Mouse (Mus musculus): ENCODE results near the gene Lrfn3. TPM values are rescaled to one million over a fixed set of nuclear protein-coding genes. Genes with fewer than 3 reads are reported as not detected.

The Lrfn3 gene
- polyA plus RNA-seq, 1 experiment from 2014 or later = 1.5 TPM

Other genes starting within 250 kb of the Lrfn3 start
- 5.3 and 5.8 TPM in 2 replicates for gene Zfp382, start 240.8 kb downstream of the Lrfn3 start, polyA plus RNA-seq (2014; fragmentation: Nextera tagmentation; extraction: Ambion mirVana)
- 6.6 and 10.4 TPM in 2 replicates for gene Zfp146, start 193.0 kb downstream of the Lrfn3 start, polyA plus RNA-seq (2014; fragmentation: Nextera tagmentation; extraction: Ambion mirVana)
- gene Cox7a1, start 178.6 kb downstream of the Lrfn3 start, polyA plus RNA-seq (2014; fragmentation: Nextera tagmentation; extraction: Ambion mirVana) = 309 and 324 TPM in 2 replicates
- gene Capns1, start 164.0 kb downstream of the Lrfn3 start, polyA plus RNA-seq (2014; fragmentation: Nextera tagmentation; extraction: Ambion mirVana) = 64.6 and 71.7 TPM in 2 replicates
- 120 and 126 TPM in 2 replicates for gene Polr2i, start 130.8 kb downstream of the Lrfn3 start, polyA plus RNA-seq (2014; fragmentation: Nextera tagmentation; extraction: Ambion mirVana)
- gene Tbcb, start 130.5 kb downstream of the Lrfn3 start, polyA plus RNA-seq (2014; fragmentation: Nextera tagmentation; extraction: Ambion mirVana) = 184 and 185 TPM in 2 replicates
- gene Ovol3, start 127.0 kb downstream of the Lrfn3 start, polyA plus RNA-seq (2014; fragmentation: Nextera tagmentation; extraction: Ambion mirVana) = not detected in 2 replicates
- gene Thap8, start 82.7 kb downstream of the Lrfn3 start, polyA plus RNA-seq (2014; fragmentation: Nextera tagmentation; extraction: Ambion mirVana) = 0.20 and 0.38 TPM in 2 replicates
- gene Wdr62, start 82.4 kb downstream of the Lrfn3 start, polyA plus RNA-seq (2014; fragmentation: Nextera tagmentation; extraction: Ambion mirVana) = 7.7 and 9.9 TPM in 2 replicates
- 18.6 and 22.1 TPM in 2 replicates for gene Clip3, start 71.0 kb downstream of the Lrfn3 start, polyA plus RNA-seq (2014; fragmentation: Nextera tagmentation; extraction: Ambion mirVana)
- gene Alkbh6, start 54.1 kb downstream of the Lrfn3 start, polyA plus RNA-seq (2014; fragmentation: Nextera tagmentation; extraction: Ambion mirVana) = 65.5 and 66.1 TPM in 2 replicates
- 18.1 and 20.0 TPM in 2 replicates for gene Syne4, start 48.0 kb downstream of the Lrfn3 start, polyA plus RNA-seq (2014; fragmentation: Nextera tagmentation; extraction: Ambion mirVana)
- gene E130208F15Rik, start 41.0 kb downstream of the Lrfn3 start, polyA plus RNA-seq (2014; fragmentation: Nextera tagmentation; extraction: Ambion mirVana) = not detected in 2 replicates
- 14.6 and 16.6 TPM in 2 replicates for gene Sdhaf1, start 38.9 kb downstream of the Lrfn3 start, polyA plus RNA-seq (2014; fragmentation: Nextera tagmentation; extraction: Ambion mirVana)
- 8.9 and 9.2 TPM in 2 replicates for gene Tyrobp, start 51.0 kb upstream of the Lrfn3 start, polyA plus RNA-seq (2014; fragmentation: Nextera tagmentation; extraction: Ambion mirVana)
- gene Hcst, start 57.1 kb upstream of the Lrfn3 start, polyA plus RNA-seq (2014; fragmentation: Nextera tagmentation; extraction: Ambion mirVana) = 0.53 and 0.99 TPM in 2 replicates
- 1.0 and 1.4 TPM in 2 replicates for gene Nfkbid, start 59.0 kb upstream of the Lrfn3 start, polyA plus RNA-seq (2014; fragmentation: Nextera tagmentation; extraction: Ambion mirVana)
- gene Aplp1, start 82.8 kb upstream of the Lrfn3 start, polyA plus RNA-seq (2014; fragmentation: Nextera tagmentation; extraction: Ambion mirVana) = 34.9 and 37.8 TPM in 2 replicates
- 1.5 and 3.7 TPM in 2 replicates for gene Kirrel2, start 94.9 kb upstream of the Lrfn3 start, polyA plus RNA-seq (2014; fragmentation: Nextera tagmentation; extraction: Ambion mirVana)
- gene Nphs1, start 95.5 kb upstream of the Lrfn3 start, polyA plus RNA-seq (2014; fragmentation: Nextera tagmentation; extraction: Ambion mirVana) = 0.10 and 0.37 TPM in 2 replicates
- gene Prodh2, start 130.8 kb upstream of the Lrfn3 start, polyA plus RNA-seq (2014; fragmentation: Nextera tagmentation; extraction: Ambion mirVana) = 0.37 TPM in 1 of 2 replicates, not detected in the other
- gene Arhgap33, start 172.3 kb upstream of the Lrfn3 start, polyA plus RNA-seq (2014; fragmentation: Nextera tagmentation; extraction: Ambion mirVana) = 6.0 and 7.2 TPM in 2 replicates
- 10.7 and 12.5 TPM in 2 replicates for gene Hspb6, start 189.4 kb upstream of the Lrfn3 start, polyA plus RNA-seq (2014; fragmentation: Nextera tagmentation; extraction: Ambion mirVana)
- gene Proser3, start 189.5 kb upstream of the Lrfn3 start, polyA plus RNA-seq (2014; fragmentation: Nextera tagmentation; extraction: Ambion mirVana) = 10.3 and 12.7 TPM in 2 replicates
- gene Lin37, start 197.1 kb upstream of the Lrfn3 start, polyA plus RNA-seq (2014; fragmentation: Nextera tagmentation; extraction: Ambion mirVana) = 33.6 and 34.8 TPM in 2 replicates
- 87.6 and 91.2 TPM in 2 replicates for gene U2af1l4, start 200.5 kb upstream of the Lrfn3 start, polyA plus RNA-seq (2014; fragmentation: Nextera tagmentation; extraction: Ambion mirVana)
- 5.4 and 5.5 TPM in 2 replicates for gene Gm49396, start 200.6 kb upstream of the Lrfn3 start, polyA plus RNA-seq (2014; fragmentation: Nextera tagmentation; extraction: Ambion mirVana)
- 102 and 107 TPM in 2 replicates for gene Psenen, start 200.9 kb upstream of the Lrfn3 start, polyA plus RNA-seq (2014; fragmentation: Nextera tagmentation; extraction: Ambion mirVana)
- 2.3 and 3.2 TPM in 2 replicates for gene Igflr1, start 202.7 kb upstream of the Lrfn3 start, polyA plus RNA-seq (2014; fragmentation: Nextera tagmentation; extraction: Ambion mirVana)
- gene Kmt2b, start 226.0 kb upstream of the Lrfn3 start, polyA plus RNA-seq (2014; fragmentation: Nextera tagmentation; extraction: Ambion mirVana) = 7.1 and 8.1 TPM in 2 replicates
- gene Zbtb32, start 236.1 kb upstream of the Lrfn3 start, polyA plus RNA-seq (2014; fragmentation: Nextera tagmentation; extraction: Ambion mirVana) = 0.14 TPM in 1 of 2 replicates, not detected in the other